Mouse (Mus musculus) erythroid progenitor cell, adult 5-6 weeks (primary cell): ENCODE measurements around the gene Bmp6. TPM values are rescaled to one million over a fixed set of nuclear protein-coding genes. Genes with fewer than 3 reads are reported as not detected.

ENCODE experiments used
- ATAC-seq: replicated peaks from 2 replicates; pipeline ENCODE4 v1.8.0; 2016; ENCODE audit warnings: moderate number of reproducible peaks, mild to moderate bottlenecking, moderate TSS enrichment, inconsistent platforms; ENCODE audit not compliant: poor library complexity, low FRiP score, severe bottlenecking
- total RNA-seq, 2 experiments: library from RNA; stranded (forward) in 1 of 2; stranded (reverse) in 1 of 2; fragments of 150-400 nt in 1 of 2; fragments of 186-747, 209-891 nt in 1 of 2; gene quantifications; 2 replicates each; pipeline versions ENCODE4 v1.2.3 to v1.2.4; 2015 to 2017; ENCODE audit warnings: low replicate concordance in 2 of 2

Bmp6 gene
- total RNA-seq, 2 experiments from 2014 or later: 1.3 TPM; not detected in 1

- no peak for ATAC-seq
Measured at GRCm38 (mm10) chr13:38533461-38533860, 188.6 kb downstream of the Bmp6 start.

GRCm38 (mm10) chr13:38534016-38534415 is 189.1 kb downstream of the Bmp6 start:
- ATAC-seq: no peak

DNA sequence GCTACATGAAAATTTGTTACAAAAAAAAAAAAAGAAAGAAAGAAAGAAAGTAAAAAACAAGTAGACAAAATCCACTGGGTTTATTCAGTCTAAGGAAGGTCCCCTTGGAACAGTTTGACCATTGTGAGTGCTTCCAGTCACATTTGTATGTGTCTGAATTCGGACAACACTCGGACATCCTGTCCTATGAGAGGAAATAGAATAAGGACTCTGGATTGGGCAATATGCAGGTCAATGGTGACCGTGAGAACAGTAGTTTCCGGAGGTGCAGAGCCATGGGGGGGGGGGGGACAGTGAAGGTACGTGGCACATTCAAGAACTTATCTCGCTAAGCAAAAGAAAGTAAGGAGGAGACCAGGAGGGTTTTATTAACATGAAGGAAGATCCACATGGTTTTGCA is 189.8 kb downstream of the Bmp6 start:
- no peak for ATAC-seq

GRCm38 (mm10) chr13:38537521-38537920 is 192.6 kb downstream of the Bmp6 start:
- ATAC-seq: no peak

- ATAC-seq: no peak
Measured at GRCm38 (mm10) chr13:38539192-38539900, 194.4 kb downstream of the Bmp6 start.

GRCm38 (mm10) chr13:38543455-38544125 is 198.7 kb downstream of the Bmp6 start:
- ATAC-seq: no peak

DNA sequence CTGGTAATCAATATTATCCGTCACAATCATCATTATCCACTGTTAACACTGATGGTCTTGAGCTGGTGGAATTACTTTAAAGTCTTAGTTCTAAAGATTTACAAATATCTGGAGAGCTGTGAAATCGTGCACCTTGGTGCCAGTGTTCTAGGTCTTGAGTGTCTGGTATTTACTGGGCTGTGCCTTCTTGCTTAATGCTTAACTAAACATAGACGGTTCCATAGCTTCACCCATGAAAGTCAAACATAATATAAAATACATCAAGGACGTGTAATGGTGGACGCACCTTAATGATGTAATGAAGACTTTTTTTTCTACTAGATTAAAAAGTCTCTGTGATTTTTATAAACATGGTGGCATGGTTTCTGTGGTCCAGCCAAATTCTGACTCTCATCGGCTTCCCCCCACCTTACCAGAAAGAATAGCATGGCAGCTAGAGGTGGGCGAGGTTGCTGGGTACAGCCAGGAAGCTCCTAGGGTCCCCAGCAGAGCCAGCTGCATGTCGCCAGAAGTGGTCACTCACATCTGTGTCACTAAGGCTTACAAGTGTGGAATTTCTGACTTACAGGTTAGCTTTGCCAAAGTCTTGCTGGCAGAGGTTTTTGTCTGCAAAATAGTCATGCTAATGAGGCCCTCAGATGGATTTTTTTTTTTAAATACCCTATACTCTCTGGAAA is 200.0 kb downstream of the Bmp6 start:
- ATAC-seq: no peak

DNA sequence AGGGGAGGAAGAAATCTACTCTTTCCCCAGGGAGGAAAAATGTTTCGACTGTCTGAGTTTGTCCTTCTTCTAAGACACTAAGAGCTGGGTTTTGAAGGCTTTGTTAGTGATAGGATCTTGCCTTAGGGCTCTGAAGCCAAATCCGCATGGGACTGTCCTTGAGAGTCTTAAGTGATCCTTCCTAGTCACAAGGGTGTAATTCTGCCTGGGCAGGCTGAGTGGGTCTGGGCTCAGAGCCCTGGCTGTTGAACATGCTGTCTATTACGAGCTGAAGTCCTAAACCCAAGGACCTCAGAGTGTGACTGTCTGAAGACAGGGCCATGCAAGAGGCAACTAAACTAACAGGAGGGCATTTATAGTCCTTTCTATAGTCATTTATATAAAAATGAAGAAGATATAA is 200.6 kb downstream of the Bmp6 start:
- no peak for ATAC-seq

- no peak for ATAC-seq
Measured at GRCm38 (mm10) chr13:38546754-38547153, 201.8 kb downstream of the Bmp6 start.

DNA sequence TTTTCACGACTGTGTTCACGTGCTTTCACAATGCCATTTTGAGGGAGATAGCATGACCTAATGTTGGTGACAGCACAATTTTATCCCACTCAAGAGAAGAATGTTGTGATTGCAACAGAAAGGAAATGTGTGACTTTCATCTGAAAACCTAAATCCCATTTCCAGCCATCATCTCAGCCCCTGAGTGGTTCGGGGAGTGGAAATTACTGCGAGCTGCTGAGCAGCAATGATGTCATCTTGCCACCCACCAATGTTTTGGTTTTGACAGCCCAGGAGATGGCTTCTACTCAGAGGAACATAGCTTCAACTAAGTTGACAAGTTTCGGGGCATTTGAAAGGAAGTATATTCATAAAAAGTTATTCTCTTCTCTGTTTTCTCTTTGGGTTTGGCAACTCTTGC is 202.8 kb downstream of the Bmp6 start:
- ATAC-seq: no peak

GRCm38 (mm10) chr13:38548681-38549080 is 203.8 kb downstream of the Bmp6 start:
- no peak for ATAC-seq

Other genes starting within 250 kb of the Bmp6 start
- not detected in 2 replicates for gene Dsp, start 193.8 kb upstream of the Bmp6 start, total RNA-seq (2015; ENCODE audit: low replicate concordance)
- gene Dsp, start 193.8 kb upstream of the Bmp6 start, total RNA-seq (2017; ENCODE audit: low replicate concordance): not detected in 2 replicates
- 33.1 and 52.6 TPM in 2 replicates for gene Snrnp48, start 140.2 kb upstream of the Bmp6 start, total RNA-seq (2015; ENCODE audit: low replicate concordance)
- gene Snrnp48, start 140.2 kb upstream of the Bmp6 start, total RNA-seq (2017; ENCODE audit: low replicate concordance): 47.8 and 78.0 TPM in 2 replicates
- 8.6 and 11.7 TPM in 2 replicates for gene Txndc5, start 183.7 kb downstream of the Bmp6 start, total RNA-seq (2015; ENCODE audit: low replicate concordance)
- 4.6 and 8.6 TPM in 2 replicates for gene Txndc5, start 183.7 kb downstream of the Bmp6 start, total RNA-seq (2017; ENCODE audit: low replicate concordance)